Mouse (Mus musculus): ENCODE results near the gene Etfa. TPM values are rescaled to one million over a fixed set of nuclear protein-coding genes. Genes with fewer than 3 reads are reported as not detected.

Etfa gene
- polyA plus RNA-seq, 1 experiment: 16.7 TPM

GRCm38 (mm10) chr9:55544861-55545555, 33.0 kb upstream of the Etfa start:
- Histone ChIP-seq H3K4me1 (ENCODE audit: control insufficient read depth, insufficient read depth, low read length) (peaks cover 43% of the 10 kb centered on the region), H3K27ac (ENCODE audit: control insufficient read depth, insufficient read depth, low read depth, low read length) (no peak overlapping the region), H3K4me3 (ENCODE audit: control insufficient read depth, low read depth, low read length) (peak overlapping the region; percentile 94), H3K27me3 (ENCODE audit: control insufficient read depth, insufficient read depth, low read length) (peaks cover 9% of the 10 kb centered on the region), H3K36me3 (ENCODE audit: control insufficient read depth, insufficient read depth, low read length) (no peaks in the 10 kb centered on the region)
- TF ChIP-seq POLR2A (IDR thresholded peaks at IDR 0.05; ENCODE audit: control insufficient read depth, low read depth, low read length): no peak
- TF ChIP-seq CTCF (IDR thresholded peaks at IDR 0.05; ENCODE audit: control insufficient read depth, insufficient read depth, insufficient replicate concordance, low read depth, low read length): no peak

DNA sequence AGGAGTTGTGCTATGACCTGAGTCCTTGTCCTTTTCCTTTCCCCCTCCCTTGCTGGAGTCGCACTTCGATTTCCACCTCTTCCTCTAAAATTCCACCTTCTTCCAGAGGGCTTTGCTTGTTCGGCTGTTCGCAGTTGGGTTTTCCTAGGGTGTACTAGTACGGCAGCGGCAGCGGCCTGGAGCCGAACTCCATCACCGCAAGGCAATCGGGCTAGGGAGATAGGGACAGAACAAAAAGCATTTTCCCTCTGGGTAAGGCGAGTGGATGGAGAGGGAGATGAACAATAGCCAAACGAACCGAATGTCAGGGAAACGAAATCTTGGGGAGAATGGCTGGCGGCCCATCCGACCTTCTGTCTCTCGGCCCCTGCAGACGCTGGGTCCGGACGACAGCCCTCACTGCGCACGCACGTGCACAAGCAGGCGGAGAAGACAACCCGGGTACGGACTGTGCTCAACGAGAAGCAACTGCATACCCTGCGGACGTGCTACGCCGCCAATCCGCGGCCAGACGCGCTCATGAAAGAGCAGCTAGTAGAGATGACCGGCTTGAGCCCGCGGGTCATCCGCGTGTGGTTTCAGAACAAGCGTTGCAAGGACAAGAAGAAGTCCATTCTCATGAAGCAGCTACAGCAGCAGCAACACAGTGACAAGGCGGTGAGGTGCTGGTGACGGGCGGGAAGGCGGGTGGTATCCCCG, 31.8 kb upstream of the Etfa start:
- H3K27me3 ChIP-seq (ENCODE audit: control insufficient read depth, insufficient read depth, low read length): peaks cover 9% of the 10 kb centered on the region
- H3K27ac ChIP-seq (ENCODE audit: control insufficient read depth, insufficient read depth, low read depth, low read length): no peak overlapping the region
- peaks cover 43% of the 10 kb centered on the region for H3K4me1 ChIP-seq (ENCODE audit: control insufficient read depth, insufficient read depth, low read length)
- H3K4me3 ChIP-seq (ENCODE audit: control insufficient read depth, low read depth, low read length): peak overlapping the region; percentile 94
- H3K36me3 ChIP-seq (ENCODE audit: control insufficient read depth, insufficient read depth, low read length): no peaks in the 10 kb centered on the region
- TF ChIP-seq CTCF (IDR thresholded peaks at IDR 0.05; ENCODE audit: control insufficient read depth, insufficient read depth, insufficient replicate concordance, low read depth, low read length) (no peak), POLR2A (IDR thresholded peaks at IDR 0.05; ENCODE audit: control insufficient read depth, low read depth, low read length) (no peak)

DNA sequence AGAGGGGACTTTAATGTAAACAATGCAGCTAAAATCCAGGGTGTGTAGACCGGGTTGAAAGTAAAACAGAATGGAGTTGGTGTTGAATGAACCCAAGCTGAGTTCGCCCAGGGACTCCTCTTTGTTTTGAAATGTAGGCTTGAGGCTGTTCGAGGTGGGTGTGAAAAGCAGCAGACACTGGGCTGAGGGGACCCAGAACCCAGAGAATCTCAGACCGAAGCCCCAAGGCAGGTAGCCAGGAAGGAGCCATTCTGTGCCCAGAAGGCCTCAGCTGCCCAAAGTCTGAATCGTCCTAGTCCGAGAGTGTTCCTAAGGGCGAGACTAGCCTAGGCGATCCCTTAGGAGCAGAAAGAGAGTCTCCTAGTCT, 31.3 kb upstream of the Etfa start:
- Histone ChIP-seq H3K27ac (ENCODE audit: control insufficient read depth, insufficient read depth, low read depth, low read length) (no peak overlapping the region), H3K4me3 (ENCODE audit: control insufficient read depth, low read depth, low read length) (no peak overlapping the region; the same call in 1 of the 2 replicates), H3K27me3 (ENCODE audit: control insufficient read depth, insufficient read depth, low read length) (peaks cover 9% of the 10 kb centered on the region), H3K4me1 (ENCODE audit: control insufficient read depth, insufficient read depth, low read length) (peaks cover 43% of the 10 kb centered on the region), H3K36me3 (ENCODE audit: control insufficient read depth, insufficient read depth, low read length) (no peaks in the 10 kb centered on the region)
- TF ChIP-seq CTCF (IDR thresholded peaks at IDR 0.05; ENCODE audit: control insufficient read depth, insufficient read depth, insufficient replicate concordance, low read depth, low read length) (no peak), POLR2A (IDR thresholded peaks at IDR 0.05; ENCODE audit: control insufficient read depth, low read depth, low read length) (no peak)

DNA sequence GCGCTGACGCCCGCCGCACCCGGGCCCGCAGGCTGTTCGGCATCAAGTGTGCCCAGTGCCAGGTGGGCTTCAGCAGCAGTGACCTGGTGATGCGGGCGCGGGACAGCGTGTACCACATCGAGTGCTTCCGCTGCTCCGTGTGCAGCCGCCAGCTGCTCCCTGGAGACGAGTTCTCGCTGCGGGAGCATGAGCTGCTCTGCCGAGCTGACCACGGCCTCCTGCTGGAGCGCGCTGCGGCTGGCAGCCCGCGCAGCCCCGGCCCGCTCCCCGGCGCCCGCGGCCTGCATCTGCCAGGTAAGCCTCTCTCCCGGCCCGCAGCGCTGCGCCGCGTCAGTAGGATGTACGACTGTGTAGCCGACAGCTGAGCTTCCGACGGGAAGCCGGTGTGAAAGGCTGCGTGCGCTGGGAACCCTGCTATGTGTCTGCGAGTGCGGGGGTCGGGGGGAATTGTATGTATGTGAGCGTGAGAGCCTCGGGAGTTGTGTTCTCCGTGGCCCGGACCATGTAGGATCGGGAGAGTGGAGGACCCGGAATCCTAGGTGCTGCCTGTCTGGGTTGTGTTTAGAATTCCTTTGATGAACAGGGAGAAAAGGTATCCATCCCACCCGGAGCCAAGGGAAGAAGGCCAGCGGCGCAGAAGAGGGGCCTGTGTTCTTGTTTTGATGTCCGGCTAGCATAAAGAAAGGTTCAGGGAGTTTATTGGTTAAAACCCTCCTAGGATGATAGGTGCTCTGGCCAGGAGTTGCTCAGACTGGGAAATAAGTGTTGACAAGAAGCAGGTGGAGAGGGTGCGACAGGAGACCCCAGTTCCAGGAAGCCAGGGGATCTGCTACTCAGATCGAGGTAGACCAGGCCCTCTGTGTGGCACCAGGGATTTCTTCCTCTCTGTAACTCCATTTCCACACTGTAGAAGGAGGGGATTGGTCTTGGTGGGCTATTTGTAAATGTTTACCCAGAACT, 30.6 kb upstream of the Etfa start:
- TF ChIP-seq POLR2A (IDR thresholded peaks at IDR 0.05; ENCODE audit: control insufficient read depth, low read depth, low read length) (no peak), CTCF (IDR thresholded peaks at IDR 0.05; ENCODE audit: control insufficient read depth, insufficient read depth, insufficient replicate concordance, low read depth, low read length) (no peak)
- Histone ChIP-seq H3K4me1 (ENCODE audit: control insufficient read depth, insufficient read depth, low read length) (peaks cover 43% of the 10 kb centered on the region), H3K4me3 (ENCODE audit: control insufficient read depth, low read depth, low read length) (peak overlapping the region; percentile 28), H3K27me3 (ENCODE audit: control insufficient read depth, insufficient read depth, low read length) (peaks cover 9% of the 10 kb centered on the region), H3K27ac (ENCODE audit: control insufficient read depth, insufficient read depth, low read depth, low read length) (no peak overlapping the region), H3K36me3 (ENCODE audit: control insufficient read depth, insufficient read depth, low read length) (no peaks in the 10 kb centered on the region)

DNA sequence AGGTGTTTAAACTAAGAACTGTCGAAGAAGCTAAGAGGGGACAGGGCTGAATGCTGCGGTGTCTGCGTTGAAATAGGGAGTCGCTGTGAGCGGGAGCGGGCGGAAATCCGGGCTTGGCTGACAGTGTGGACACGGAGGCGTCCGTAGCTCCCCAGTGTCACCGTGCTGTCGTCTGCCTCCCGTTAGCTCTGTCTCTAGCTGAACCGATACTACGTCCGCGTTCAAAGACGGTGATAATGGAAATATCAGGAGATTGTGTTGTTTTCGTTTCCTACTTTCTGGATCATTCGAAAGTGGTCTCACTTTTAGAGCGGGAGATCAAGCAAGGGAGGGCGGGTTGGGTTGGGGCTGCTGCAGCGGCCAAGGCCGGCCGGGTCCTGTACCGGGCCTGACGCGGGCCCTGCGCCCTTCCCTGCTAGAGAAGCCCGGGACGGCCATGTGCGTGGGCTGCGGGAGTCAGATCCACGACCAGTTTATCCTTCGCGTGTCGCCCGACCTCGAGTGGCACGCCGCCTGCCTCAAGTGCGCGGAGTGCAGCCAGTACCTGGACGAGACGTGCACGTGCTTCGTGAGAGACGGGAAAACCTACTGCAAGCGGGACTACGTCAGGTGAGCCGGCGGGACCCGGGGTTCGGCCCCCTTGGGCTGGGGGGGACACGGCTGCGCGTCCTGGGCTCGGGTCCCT, 29.8 kb upstream of the Etfa start:
- Histone ChIP-seq H3K36me3 (ENCODE audit: control insufficient read depth, insufficient read depth, low read length) (no peaks in the 10 kb centered on the region), H3K4me1 (ENCODE audit: control insufficient read depth, insufficient read depth, low read length) (peaks cover 42% of the 10 kb centered on the region), H3K27me3 (ENCODE audit: control insufficient read depth, insufficient read depth, low read length) (peaks cover 9% of the 10 kb centered on the region), H3K27ac (ENCODE audit: control insufficient read depth, insufficient read depth, low read depth, low read length) (no peak overlapping the region), H3K4me3 (ENCODE audit: control insufficient read depth, low read depth, low read length) (peak overlapping the region; percentile 28)
- TF ChIP-seq CTCF (IDR thresholded peaks at IDR 0.05; ENCODE audit: control insufficient read depth, insufficient read depth, insufficient replicate concordance, low read depth, low read length) (no peak), POLR2A (IDR thresholded peaks at IDR 0.05; ENCODE audit: control insufficient read depth, low read depth, low read length) (no peak)

GRCm38 (mm10) chr9:55540888-55541287, 28.8 kb upstream of the Etfa start:
- Histone ChIP-seq H3K4me3 (ENCODE audit: control insufficient read depth, low read depth, low read length) (peak overlapping the region; percentile 65), H3K27me3 (ENCODE audit: control insufficient read depth, insufficient read depth, low read length) (peaks cover 9% of the 10 kb centered on the region), H3K27ac (ENCODE audit: control insufficient read depth, insufficient read depth, low read depth, low read length) (no peak overlapping the region), H3K36me3 (ENCODE audit: control insufficient read depth, insufficient read depth, low read length) (no peaks in the 10 kb centered on the region), H3K4me1 (ENCODE audit: control insufficient read depth, insufficient read depth, low read length) (peaks cover 36% of the 10 kb centered on the region)
- TF ChIP-seq CTCF (IDR thresholded peaks at IDR 0.05; ENCODE audit: control insufficient read depth, insufficient read depth, insufficient replicate concordance, low read depth, low read length): no peak
- no peak for TF ChIP-seq POLR2A (IDR thresholded peaks at IDR 0.05; ENCODE audit: control insufficient read depth, low read depth, low read length)

All from testis, adult 2 months (tissue).